Mouse (Mus musculus): ENCODE measurements around the gene Shank2.

- TF ChIP-seq CTCF (IDR thresholded peaks at IDR 0.05): no peak
- no peak for TF ChIP-seq EP300 (IDR thresholded peaks at IDR 0.05)
These were observed 174.6 kb downstream of the Shank2 start for GRCm38 (mm10) chr7:144176234-144176730.

All from lung, postnatal 0 days (tissue).